Mouse (Mus musculus) stomach, postnatal 0 days (tissue): Measurements from ENCODE around the gene Bean1. TPM values are rescaled to one million over a fixed set of nuclear protein-coding genes. Genes with fewer than 3 reads are reported as not detected.

Source experiments
- ATAC-seq: fragments of 200-750 bp; cut with Nextera tagmentation; 2 replicates; pipeline ENCODE4 v1.8.0; 2017; ENCODE audit not compliant: low FRiP score, low TSS enrichment
- DNase-seq: peaks from one replicate; pipeline ENCODE4 v3.0.0-alpha.2; 2016; ENCODE audit warnings: low spot score
- H3K27ac ChIP-seq: fragments of 300-500 bp; sonication (generic); replicated peaks from 2 replicates; pipeline ENCODE4 v1.5.1; 2014; ENCODE audit warnings: mild to moderate bottlenecking, control low read depth
- H3K27me3 ChIP-seq: fragments of 300-500 bp; sonication (generic); 2 replicates; pipeline ENCODE4 v1.6.1; 2014; ENCODE audit warnings: low read length; ENCODE audit not compliant: control insufficient read depth, insufficient read depth
- H3K36me3 ChIP-seq: fragments of 300-500 bp; sonication (generic); 2 replicates; pipeline ENCODE4 v1.6.1; 2014; ENCODE audit warnings: low read length, mixed read lengths; ENCODE audit not compliant: control insufficient read depth, insufficient read depth
- H3K4me1 ChIP-seq: fragments of 300-500 bp; sonication (generic); replicated peaks from 2 replicates; pipeline ENCODE4 v1.6.1; 2014; ENCODE audit warnings: antibody characterized with exemption; ENCODE audit not compliant: control insufficient read depth, insufficient read depth
- H3K4me2 ChIP-seq: fragments of 300-500 bp; sonication (generic); replicated peaks from 2 replicates; pipeline ENCODE4 v1.6.1; 2014; ENCODE audit warnings: low read depth, mild to moderate bottlenecking, control low read depth, moderate library complexity
- H3K4me3 ChIP-seq: fragments of 300-500 bp; sonication (generic); 2 replicates; pipeline ENCODE4 v1.5.1; 2014; ENCODE audit warnings: low read depth, low read length, control low read depth
- H3K9ac ChIP-seq: fragments of 300-500 bp; sonication (generic); 2 replicates; pipeline ENCODE4 v1.6.1; 2014; ENCODE audit warnings: mild to moderate bottlenecking, low read length, control low read depth, mixed read lengths
- H3K9me3 ChIP-seq: fragments of 300-500 bp; sonication (generic); 2 replicates; pipeline ENCODE4 v1.6.1; 2016; ENCODE audit warnings: low read length; ENCODE audit not compliant: control insufficient read depth
- CTCF ChIP-seq: IDR thresholded peaks from 2 replicates; pipeline ENCODE4 v1.5.1; 2016; ENCODE audit warnings: antibody characterized with exemption, low read depth, mild to moderate bottlenecking, moderate library complexity
- EP300 ChIP-seq: optimal IDR thresholded peaks from 2 replicates; pipeline ENCODE3; 2016; ENCODE audit warnings: antibody characterized with exemption
- polyA plus RNA-seq: library from polyadenylated mRNA; unstranded; fragments of >200 nt; fragmentation: Nextera tagmentation; extraction: Ambion mirVana; gene quantifications from 2 replicates; pipeline ENCODE4 v1.2.1, GENCODE M21; 2015

Gene Bean1
- polyA plus RNA-seq, 1 experiment from 2014 or later: 0.81 TPM

GRCm38 (mm10) chr8:104268368-104268767 lies 98.1 kb downstream of the Bean1 start:
- DNase-seq (peak; percentile 46), ATAC-seq (peak; percentile 87)
- no peak overlapping the region for H3K4me2 ChIP-seq
- TF ChIP-seq CTCF (no peak), EP300 (no peak)
- H3K36me3 ChIP-seq: no peaks in the 10 kb centered on the region
- no peaks in the 10 kb centered on the region for H3K9me3 ChIP-seq
- H3K27me3 ChIP-seq: no peaks in the 10 kb centered on the region
- H3K4me3 ChIP-seq: no peak overlapping the region
- H3K4me1 ChIP-seq: no peaks in the 10 kb centered on the region
- no peak overlapping the region for H3K27ac ChIP-seq
- H3K9ac ChIP-seq: no peak overlapping the region

Other genes starting within 250 kb of the Bean1 start
- 8.2 and 8.7 TPM in 2 replicates for gene Cdh5, start 68.8 kb upstream of the Bean1 start, polyA plus RNA-seq
- 11.0 and 13.4 TPM in 2 replicates for gene Tk2, start 78.1 kb downstream of the Bean1 start, polyA plus RNA-seq
- gene Cklf, start 80.4 kb downstream of the Bean1 start, polyA plus RNA-seq: 24.1 and 25.3 TPM in 2 replicates
- gene Cmtm2a, start 122.7 kb downstream of the Bean1 start, polyA plus RNA-seq: not detected in 2 replicates
- not detected in 2 replicates for gene Gm45711, start 139.6 kb downstream of the Bean1 start, polyA plus RNA-seq
- gene Cmtm1, start 139.7 kb downstream of the Bean1 start, polyA plus RNA-seq: not detected in 2 replicates
- gene Gm11020, start 151.1 kb downstream of the Bean1 start, polyA plus RNA-seq: not detected in 2 replicates
- gene Cmtm2b, start 151.8 kb downstream of the Bean1 start, polyA plus RNA-seq: not detected in 2 replicates
- 48.4 and 52.1 TPM in 2 replicates for gene Cmtm3, start 169.0 kb downstream of the Bean1 start, polyA plus RNA-seq
- 4.6 and 4.8 TPM in 2 replicates for gene Cmtm4, start 225.4 kb downstream of the Bean1 start, polyA plus RNA-seq